Mouse (Mus musculus) neural tube, embryonic 13.5 days (tissue): ENCODE results near the gene Them7. TPM values are rescaled to one million over a fixed set of nuclear protein-coding genes. Genes with fewer than 3 reads are reported as not detected.

Experiments used
- ATAC-seq: fragments of 200-750 bp; cut with Nextera tagmentation; 2 replicates; pipeline ENCODE4 v1.8.0; 2017; ENCODE audit warnings: low read depth, mild to moderate bottlenecking, moderate TSS enrichment, moderate library complexity
- H3K27ac ChIP-seq: fragments of 300-500 bp; sonication (generic); replicated peaks from 2 replicates; pipeline ENCODE4 v1.5.1; 2015; ENCODE audit warnings: moderate library complexity, mild to moderate bottlenecking, inconsistent platforms
- H3K27me3 ChIP-seq: fragments of 300-500 bp; sonication (generic); 2 replicates; pipeline ENCODE4 v1.6.1; 2015; ENCODE audit warnings: mild to moderate bottlenecking, inconsistent platforms
- H3K36me3 ChIP-seq: fragments of 300-500 bp; sonication (generic); 2 replicates; pipeline ENCODE4 v1.6.1; 2015; ENCODE audit warnings: mild to moderate bottlenecking, inconsistent platforms
- H3K4me1 ChIP-seq: fragments of 300-500 bp; sonication (generic); replicated peaks from 2 replicates; pipeline ENCODE4 v1.6.1; 2015; ENCODE audit warnings: inconsistent platforms
- H3K4me2 ChIP-seq: fragments of 300-500 bp; sonication (generic); 2 replicates; pipeline ENCODE4 v1.6.1; 2015; ENCODE audit warnings: inconsistent platforms, mild to moderate bottlenecking, moderate library complexity
- H3K4me3 ChIP-seq: fragments of 300-500 bp; sonication (generic); 2 replicates; pipeline ENCODE4 v1.5.1; 2015; ENCODE audit warnings: mild to moderate bottlenecking, inconsistent platforms
- H3K9ac ChIP-seq: fragments of 300-500 bp; sonication (generic); 2 replicates; pipeline ENCODE4 v1.6.1; 2015; ENCODE audit warnings: moderate library complexity, mild to moderate bottlenecking, inconsistent platforms
- H3K9me3 ChIP-seq: fragments of 300-500 bp; sonication (generic); 2 replicates; pipeline ENCODE4 v1.6.1; 2016; ENCODE audit warnings: inconsistent platforms
- WGBS: fragments of 180-500 bp; shearing (Covaris S2); methylation state at CpG from one replicate; pipeline ENCODE4 v1.1.7; 2015; 5-methylcytosine and 5-hydroxymethylcytosine counted together
- polyA plus RNA-seq: library from polyadenylated mRNA; unstranded; fragments of >200 nt; fragmentation: Nextera tagmentation; extraction: Ambion mirVana; gene quantifications from 2 replicates; pipeline ENCODE4 v1.2.1, GENCODE M21; 2015

Them7 gene
- polyA plus RNA-seq, 1 experiment from 2014 or later: not detected

- H3K4me2 ChIP-seq: no peak overlapping the region
- peaks cover 17% of the 10 kb centered on the region for H3K4me1 ChIP-seq
- H3K27ac ChIP-seq: peak overlapping the region; percentile 52; the same call in 1 of the 2 replicates
- no peak overlapping the region for H3K9ac ChIP-seq
- H3K27me3 ChIP-seq: no peaks in the 10 kb centered on the region; the same call in 1 of the 2 replicates
- peak; percentile 93 for ATAC-seq
- no peaks in the 10 kb centered on the region for H3K36me3 ChIP-seq
- no peak overlapping the region for H3K4me3 ChIP-seq
- WGBS: 31% methylated on average over 6 of the region's 6 CpGs
- H3K9me3 ChIP-seq: no peaks in the 10 kb centered on the region
Observed at GRCm38 (mm10) chr2:105282407-105283077, 58.4 kb downstream of the Them7 start.

- no peak overlapping the region for H3K9ac ChIP-seq
- ATAC-seq: no peak
- no peak overlapping the region for H3K4me3 ChIP-seq
- H3K27ac ChIP-seq: no peak overlapping the region
- H3K9me3 ChIP-seq: no peaks in the 10 kb centered on the region
- no peaks in the 10 kb centered on the region for H3K36me3 ChIP-seq
- H3K27me3 ChIP-seq: no peaks in the 10 kb centered on the region; the same call in 1 of the 2 replicates
- no peak overlapping the region for H3K4me2 ChIP-seq
- peaks cover 17% of the 10 kb centered on the region for H3K4me1 ChIP-seq
Observed at GRCm38 (mm10) chr2:105283811-105284210, 59.7 kb downstream of the Them7 start.

- Histone ChIP-seq H3K4me1 (peaks cover 17% of the 10 kb centered on the region), H3K9me3 (no peaks in the 10 kb centered on the region), H3K36me3 (no peaks in the 10 kb centered on the region), H3K9ac (no peak overlapping the region), H3K4me3 (no peak overlapping the region), H3K27ac (no peak overlapping the region), H3K27me3 (no peaks in the 10 kb centered on the region; the same call in 1 of the 2 replicates), H3K4me2 (no peak overlapping the region)
- WGBS: 61% methylated on average over 4 of the region's 4 CpGs
- no peak for ATAC-seq
Observed at GRCm38 (mm10) chr2:105284855-105285254, 60.7 kb downstream of the Them7 start.

GRCm38 (mm10) chr2:105295823-105296222 lies 71.7 kb downstream of the Them7 start:
- Histone ChIP-seq H3K4me3 (no peak overlapping the region), H3K4me2 (no peak overlapping the region), H3K27ac (no peak overlapping the region), H3K9me3 (no peaks in the 10 kb centered on the region), H3K9ac (no peak overlapping the region), H3K27me3 (no peaks in the 10 kb centered on the region), H3K4me1 (0 out of 2 replicates have a peak, but pooled peaks cover 6% of the 10 kb centered on the region), H3K36me3 (no peaks in the 10 kb centered on the region)
- 24% methylated on average over 1 of the region's 1 CpGs for WGBS
- ATAC-seq: no peak

GRCm38 (mm10) chr2:105298888-105299287 lies 74.8 kb downstream of the Them7 start:
- 85% methylated on average over 1 of the region's 1 CpGs for WGBS
- ATAC-seq: no peak
- Histone ChIP-seq H3K27ac (no peak overlapping the region), H3K27me3 (no peaks in the 10 kb centered on the region), H3K9me3 (no peaks in the 10 kb centered on the region), H3K4me1 (0 out of 2 replicates have a peak, but pooled peaks cover 6% of the 10 kb centered on the region), H3K36me3 (no peaks in the 10 kb centered on the region), H3K9ac (no peak overlapping the region), H3K4me2 (no peak overlapping the region), H3K4me3 (no peak overlapping the region)

- Histone ChIP-seq H3K4me3 (no peak overlapping the region), H3K27me3 (no peaks in the 10 kb centered on the region), H3K9ac (no peak overlapping the region), H3K36me3 (no peaks in the 10 kb centered on the region), H3K4me2 (no peak overlapping the region), H3K4me1 (0 out of 2 replicates have a peak, but pooled peaks cover 2% of the 10 kb centered on the region), H3K9me3 (no peaks in the 10 kb centered on the region), H3K27ac (no peak overlapping the region)
- 94% methylated on average over 8 of the region's 8 CpGs for WGBS
- ATAC-seq: no peak
Observed at GRCm38 (mm10) chr2:105301082-105301481, 77.0 kb downstream of the Them7 start.

- Histone ChIP-seq H3K36me3 (no peaks in the 10 kb centered on the region), H3K4me3 (no peak overlapping the region), H3K9ac (no peak overlapping the region), H3K27ac (no peak overlapping the region), H3K9me3 (no peaks in the 10 kb centered on the region), H3K4me1 (no peaks in the 10 kb centered on the region), H3K27me3 (no peaks in the 10 kb centered on the region), H3K4me2 (no peak overlapping the region)
- no peak for ATAC-seq
- 59% methylated on average over 10 of the region's 10 CpGs for WGBS
Observed at GRCm38 (mm10) chr2:105301531-105301930, 77.4 kb downstream of the Them7 start.

- Histone ChIP-seq H3K4me2 (no peak overlapping the region), H3K27ac (no peak overlapping the region), H3K36me3 (no peaks in the 10 kb centered on the region), H3K4me1 (0 out of 2 replicates have a peak, but pooled peaks cover 5% of the 10 kb centered on the region), H3K4me3 (no peak overlapping the region), H3K9ac (no peak overlapping the region), H3K9me3 (no peaks in the 10 kb centered on the region), H3K27me3 (no peaks in the 10 kb centered on the region)
- 68% methylated on average over 6 of the region's 6 CpGs for WGBS
- no peak for ATAC-seq
Observed at GRCm38 (mm10) chr2:105303962-105304514, 79.9 kb downstream of the Them7 start.

GRCm38 (mm10) chr2:105305876-105306275 lies 81.8 kb downstream of the Them7 start:
- no peaks in the 10 kb centered on the region for H3K9me3 ChIP-seq
- 89% methylated on average over 6 of the region's 6 CpGs for WGBS
- H3K27ac ChIP-seq: no peak overlapping the region
- H3K36me3 ChIP-seq: no peaks in the 10 kb centered on the region
- 0 out of 2 replicates have a peak, but pooled peaks cover 5% of the 10 kb centered on the region for H3K4me1 ChIP-seq
- no peak overlapping the region for H3K9ac ChIP-seq
- no peak overlapping the region for H3K4me2 ChIP-seq
- H3K4me3 ChIP-seq: no peak overlapping the region
- 0 out of 2 replicates have a peak, but pooled peaks cover 6% of the 10 kb centered on the region for H3K27me3 ChIP-seq
- ATAC-seq: no peak

- no peak overlapping the region for H3K4me3 ChIP-seq
- H3K9me3 ChIP-seq: no peaks in the 10 kb centered on the region
- peaks cover 26% of the 10 kb centered on the region for H3K27me3 ChIP-seq
- 55% methylated on average over 13 of the region's 13 CpGs for WGBS
- H3K4me1 ChIP-seq: peaks cover 18% of the 10 kb centered on the region
- peak overlapping the region; percentile 8; the same call in 1 of the 2 replicates for H3K9ac ChIP-seq
- H3K4me2 ChIP-seq: no peak overlapping the region; the same call in 1 of the 2 replicates
- H3K27ac ChIP-seq: no peak overlapping the region
- no peaks in the 10 kb centered on the region for H3K36me3 ChIP-seq
- ATAC-seq: no peak
Observed at GRCm38 (mm10) chr2:105311414-105311813, 87.3 kb downstream of the Them7 start.

- peak; percentile 73 for ATAC-seq
- Histone ChIP-seq H3K9me3 (no peaks in the 10 kb centered on the region), H3K27me3 (peaks cover 26% of the 10 kb centered on the region), H3K27ac (no peak overlapping the region), H3K4me3 (no peak overlapping the region), H3K4me2 (no peak overlapping the region; the same call in 1 of the 2 replicates), H3K36me3 (no peaks in the 10 kb centered on the region), H3K9ac (peak overlapping the region; percentile 8; the same call in 1 of the 2 replicates), H3K4me1 (peaks cover 18% of the 10 kb centered on the region)
- WGBS: 4% methylated on average over 7 of the region's 7 CpGs
Observed at GRCm38 (mm10) chr2:105311991-105312390, 87.9 kb downstream of the Them7 start.

GRCm38 (mm10) chr2:105313077-105313476 lies 89.0 kb downstream of the Them7 start:
- no peak for ATAC-seq
- peaks cover 26% of the 10 kb centered on the region for H3K27me3 ChIP-seq
- no peak overlapping the region for H3K27ac ChIP-seq
- H3K9ac ChIP-seq: no peak overlapping the region
- 63% methylated on average over 3 of the region's 3 CpGs for WGBS
- no peak overlapping the region for H3K4me2 ChIP-seq
- H3K36me3 ChIP-seq: no peaks in the 10 kb centered on the region
- no peak overlapping the region for H3K4me3 ChIP-seq
- H3K9me3 ChIP-seq: no peaks in the 10 kb centered on the region
- H3K4me1 ChIP-seq: peaks cover 22% of the 10 kb centered on the region
